Mouse (Mus musculus): ENCODE results near the gene Ccdc92. TPM values are rescaled to one million over a fixed set of nuclear protein-coding genes. Genes with fewer than 3 reads are reported as not detected.

Gene Ccdc92
- polyA plus RNA-seq (2015; fragmentation: Nextera tagmentation; extraction: Ambion mirVana) = 0.45 and 0.47 TPM in 2 replicates

GRCm38 (mm10) chr5:124862013-124862866 lies at the start of gene Ccdc92, which contains the start of gene Zfp664:
TSS of gene Ccdc92 (minus strand) at chr5:124862424.
TSS of gene Zfp664 (plus strand) at chr5:124862691.
- Histone ChIP-seq H3K9me3 (replicated peaks) (no peaks in the 10 kb centered on the region), H3K4me3 (replicated peaks) (peak within 1 kb of the TSS; percentile 92), H3K36me3 (replicated peaks) (0 out of 2 replicates have a peak, but pooled peaks cover 2% of the 10 kb centered on the region), H3K27me3 (peaks cover 64% of the 10 kb centered on the region), H3K27ac (replicated peaks) (peak within 1 kb of the TSS; percentile 65), H3K4me2 (peak within 1 kb of the TSS; percentile 97), H3K9ac (peak within 1 kb of the TSS; percentile 75), H3K4me1 (replicated peaks) (peaks cover 25% of the 10 kb centered on the region)
- under 1% methylated on average over 101 of the region's 103 CpGs for WGBS (ENCODE audit: insufficient replicate concordance)
- ATAC-seq (ENCODE audit: insufficient read depth) = peak; percentile 95

- ATAC-seq (ENCODE audit: insufficient read depth) = no peak
- Histone ChIP-seq H3K27me3 (no peaks in the 10 kb centered on the region), H3K9me3 (replicated peaks) (no peaks in the 10 kb centered on the region), H3K9ac (no peak overlapping the region), H3K4me3 (replicated peaks) (no peak overlapping the region), H3K27ac (replicated peaks) (no peak overlapping the region), H3K4me2 (no peak overlapping the region), H3K36me3 (replicated peaks) (no peaks in the 10 kb centered on the region), H3K4me1 (replicated peaks) (no peaks in the 10 kb centered on the region; the same call in 1 of the 2 replicates)
- WGBS (ENCODE audit: insufficient replicate concordance) = 16% methylated on average over 5 of the region's 5 CpGs
Observed at GRCm38 (mm10) chr5:124908860-124909259, 46.6 kb upstream of the Ccdc92 start.

DNA sequence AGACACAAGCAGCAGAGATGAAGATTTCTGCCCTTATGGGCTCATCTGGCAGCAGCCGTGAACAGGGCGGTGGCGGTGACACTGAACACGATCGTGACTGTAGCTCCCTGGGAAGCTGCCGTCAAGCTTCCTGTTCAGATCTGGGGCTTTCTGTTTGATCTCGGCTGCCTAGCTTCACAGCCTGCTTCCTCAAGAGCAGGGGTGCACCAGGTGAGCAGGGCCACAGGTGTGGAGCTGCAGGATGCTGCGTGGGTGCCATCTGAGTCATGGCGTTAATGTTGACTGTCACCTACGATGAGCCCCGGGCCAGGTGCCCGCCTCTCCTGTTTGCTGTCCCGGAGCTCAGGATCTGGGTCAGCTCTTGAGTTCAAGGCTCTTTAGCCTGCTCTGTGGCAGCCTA lies 44.7 kb upstream of the Ccdc92 start:
- H3K9ac ChIP-seq = no peak overlapping the region
- H3K27ac ChIP-seq (replicated peaks) = no peak overlapping the region
- ATAC-seq (ENCODE audit: insufficient read depth) = no peak
- H3K4me1 ChIP-seq (replicated peaks) = no peaks in the 10 kb centered on the region; the same call in 1 of the 2 replicates
- H3K9me3 ChIP-seq (replicated peaks) = no peaks in the 10 kb centered on the region
- no peaks in the 10 kb centered on the region for H3K27me3 ChIP-seq
- no peaks in the 10 kb centered on the region for H3K36me3 ChIP-seq (replicated peaks)
- H3K4me3 ChIP-seq (replicated peaks) = no peak overlapping the region
- WGBS (ENCODE audit: insufficient replicate concordance) = 61% methylated on average over 13 of the region's 13 CpGs
- no peak overlapping the region for H3K4me2 ChIP-seq

DNA sequence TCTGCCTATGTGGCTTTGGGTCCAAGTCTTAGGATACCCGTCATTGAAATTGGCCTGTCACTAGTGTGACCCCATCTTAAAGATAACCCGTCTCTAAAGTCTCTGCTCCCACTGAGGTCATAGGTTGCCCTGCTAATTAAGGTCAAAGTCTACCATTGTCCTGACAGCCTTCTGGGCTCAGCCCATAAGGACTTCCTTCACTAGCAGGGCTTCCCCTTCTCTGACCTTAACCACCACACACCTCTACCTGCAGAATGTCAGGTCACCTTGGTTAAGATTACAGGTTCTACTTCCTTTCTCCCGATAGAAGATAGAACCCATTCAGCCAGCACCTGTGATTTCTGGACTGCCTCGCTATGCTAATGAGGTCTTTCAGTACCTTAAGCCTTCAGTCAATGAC lies 41.6 kb upstream of the Ccdc92 start:
- Histone ChIP-seq H3K9ac (no peak overlapping the region), H3K27ac (replicated peaks) (no peak overlapping the region), H3K4me1 (replicated peaks) (no peaks in the 10 kb centered on the region; the same call in 1 of the 2 replicates), H3K9me3 (replicated peaks) (no peaks in the 10 kb centered on the region), H3K4me2 (no peak overlapping the region), H3K27me3 (no peaks in the 10 kb centered on the region), H3K36me3 (replicated peaks) (no peaks in the 10 kb centered on the region), H3K4me3 (replicated peaks) (no peak overlapping the region)
- 62% methylated on average over 4 of the region's 4 CpGs for WGBS (ENCODE audit: insufficient replicate concordance)
- no peak for ATAC-seq (ENCODE audit: insufficient read depth)

- Histone ChIP-seq H3K27ac (replicated peaks) (no peak overlapping the region), H3K4me2 (no peak overlapping the region), H3K4me1 (replicated peaks) (no peaks in the 10 kb centered on the region; the same call in 1 of the 2 replicates), H3K27me3 (no peaks in the 10 kb centered on the region), H3K4me3 (replicated peaks) (no peak overlapping the region), H3K36me3 (replicated peaks) (no peaks in the 10 kb centered on the region), H3K9ac (no peak overlapping the region), H3K9me3 (replicated peaks) (no peaks in the 10 kb centered on the region)
- ATAC-seq (ENCODE audit: insufficient read depth) = no peak
- 67% methylated on average over 10 of the region's 10 CpGs for WGBS (ENCODE audit: insufficient replicate concordance)
Observed at GRCm38 (mm10) chr5:124902195-124902594, 40.0 kb upstream of the Ccdc92 start.

DNA sequence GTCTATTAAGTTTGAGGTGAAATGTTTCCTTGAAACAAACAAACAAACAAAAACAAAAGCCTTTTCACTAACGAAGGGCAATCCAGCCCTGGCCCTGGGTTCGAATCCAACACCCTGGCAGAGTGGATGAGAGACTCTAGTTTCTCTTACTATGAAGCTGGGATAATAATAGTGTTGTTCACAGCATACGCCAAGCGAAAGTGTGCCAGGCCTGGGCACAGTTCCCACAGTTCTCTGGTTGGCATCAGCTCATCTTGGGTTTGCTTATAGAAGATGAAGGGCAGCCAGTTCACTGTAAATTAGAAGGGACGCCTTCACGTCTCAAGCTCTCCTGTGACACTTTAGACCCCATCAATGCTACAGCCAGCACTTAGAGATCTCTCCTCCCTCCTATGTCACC lies 39.5 kb upstream of the Ccdc92 start:
- H3K4me1 ChIP-seq (replicated peaks) = no peaks in the 10 kb centered on the region; the same call in 1 of the 2 replicates
- no peaks in the 10 kb centered on the region for H3K27me3 ChIP-seq
- no peak overlapping the region for H3K9ac ChIP-seq
- no peaks in the 10 kb centered on the region for H3K36me3 ChIP-seq (replicated peaks)
- H3K9me3 ChIP-seq (replicated peaks) = no peaks in the 10 kb centered on the region
- ATAC-seq (ENCODE audit: insufficient read depth) = no peak
- no peak overlapping the region for H3K4me3 ChIP-seq (replicated peaks)
- H3K27ac ChIP-seq (replicated peaks) = no peak overlapping the region
- 63% methylated on average over 6 of the region's 6 CpGs for WGBS (ENCODE audit: insufficient replicate concordance)
- H3K4me2 ChIP-seq = no peak overlapping the region

GRCm38 (mm10) chr5:124900738-124901490 lies 38.7 kb upstream of the Ccdc92 start:
- Histone ChIP-seq H3K4me1 (replicated peaks) (no peaks in the 10 kb centered on the region; the same call in 1 of the 2 replicates), H3K36me3 (replicated peaks) (no peaks in the 10 kb centered on the region), H3K9me3 (replicated peaks) (no peaks in the 10 kb centered on the region), H3K4me2 (no peak overlapping the region), H3K27ac (replicated peaks) (no peak overlapping the region), H3K4me3 (replicated peaks) (no peak overlapping the region), H3K27me3 (no peaks in the 10 kb centered on the region), H3K9ac (no peak overlapping the region)
- ATAC-seq (ENCODE audit: insufficient read depth) = no peak
- WGBS (ENCODE audit: insufficient replicate concordance) = 55% methylated on average over 19 of the region's 19 CpGs

DNA sequence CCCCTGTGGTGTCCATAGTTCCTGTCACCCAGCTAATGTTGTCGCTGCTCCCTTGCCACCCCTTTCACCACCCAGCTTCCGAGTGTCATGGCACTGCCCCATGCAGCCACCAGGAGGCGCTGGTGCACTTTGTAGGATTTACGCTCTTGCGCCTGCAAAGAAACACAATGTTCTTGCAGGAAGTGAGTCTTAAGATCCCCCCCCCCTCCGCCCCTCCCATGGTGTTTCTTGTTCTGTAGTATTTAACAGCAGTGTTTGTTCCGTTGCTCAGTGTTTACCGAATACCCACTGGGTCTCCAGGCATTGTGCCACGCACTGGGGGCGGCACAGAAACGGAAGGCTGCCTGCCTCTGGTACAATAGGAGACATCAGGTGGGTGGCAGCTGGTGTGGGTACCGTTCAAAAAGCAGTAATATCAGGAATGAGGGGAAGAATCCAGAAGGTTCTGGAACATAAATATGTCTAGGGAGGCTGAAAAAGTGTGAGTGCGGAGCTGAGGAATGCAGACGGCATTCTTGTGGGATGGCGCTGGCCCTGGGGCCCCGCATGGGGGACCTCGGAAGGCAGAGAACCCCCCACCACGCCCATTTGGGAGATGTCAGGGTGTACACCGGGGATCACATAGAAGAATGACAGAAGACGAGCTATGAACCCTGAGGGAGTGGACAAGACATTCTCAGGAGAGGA lies 37.9 kb upstream of the Ccdc92 start:
- Histone ChIP-seq H3K36me3 (replicated peaks) (no peaks in the 10 kb centered on the region), H3K4me2 (no peak overlapping the region), H3K27ac (replicated peaks) (no peak overlapping the region), H3K9ac (no peak overlapping the region), H3K9me3 (replicated peaks) (no peaks in the 10 kb centered on the region), H3K27me3 (no peaks in the 10 kb centered on the region), H3K4me3 (replicated peaks) (no peak overlapping the region), H3K4me1 (replicated peaks) (no peaks in the 10 kb centered on the region; the same call in 1 of the 2 replicates)
- 30% methylated on average over 20 of the region's 20 CpGs for WGBS (ENCODE audit: insufficient replicate concordance)
- no peak for ATAC-seq (ENCODE audit: insufficient read depth)

DNA sequence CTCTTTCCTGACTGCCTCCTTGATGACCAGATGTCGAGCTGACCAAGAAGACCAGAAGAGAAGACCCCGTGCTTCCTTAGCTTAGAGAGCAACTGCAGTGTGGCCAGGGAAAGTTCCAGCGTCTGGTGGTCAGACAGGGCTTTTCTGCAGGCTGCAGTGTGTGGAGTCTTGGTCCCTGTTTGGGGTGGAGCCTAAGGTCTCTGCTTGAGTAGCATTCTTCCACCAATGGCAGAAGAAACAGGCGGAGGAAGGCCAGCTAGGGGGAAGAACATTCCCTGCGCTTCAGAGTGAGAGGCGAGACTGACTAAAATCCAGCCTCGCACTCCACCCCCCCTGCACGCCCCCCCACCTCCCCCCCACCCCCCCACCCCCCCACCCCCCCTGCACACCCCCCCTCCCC lies 33.9 kb upstream of the Ccdc92 start:
- 58% methylated on average over 7 of the region's 8 CpGs for WGBS (ENCODE audit: insufficient replicate concordance)
- no peaks in the 10 kb centered on the region for H3K9me3 ChIP-seq (replicated peaks)

DNA sequence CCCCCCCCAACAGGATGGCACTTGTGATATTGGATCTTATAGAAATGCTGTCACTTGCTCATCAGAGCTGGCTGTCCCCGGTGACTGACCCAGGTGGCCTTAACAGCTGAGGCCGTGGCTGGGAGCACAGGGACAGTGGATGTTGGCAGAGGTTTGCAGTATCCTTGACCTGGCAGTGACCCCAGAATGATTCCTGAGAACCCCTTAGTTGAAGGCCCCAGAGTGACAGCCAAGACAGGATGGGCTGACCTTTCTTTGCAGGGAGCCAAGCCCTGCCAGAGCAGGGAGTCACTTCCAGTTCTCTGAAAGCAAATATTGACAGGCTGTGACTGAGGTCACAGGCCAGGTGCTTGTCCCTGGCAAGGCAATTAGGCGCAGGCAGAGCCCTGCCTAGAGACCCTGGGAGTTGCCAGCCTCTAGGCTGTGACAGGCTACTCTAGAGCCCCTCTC lies 29.7 kb upstream of the Ccdc92 start:
- Histone ChIP-seq H3K27ac (replicated peaks) (0 out of 2 replicates have a peak overlapping the region, but pooled peaks have one; percentile 29), H3K4me1 (replicated peaks) (peaks cover 3% of the 10 kb centered on the region; the same call in 1 of the 2 replicates), H3K36me3 (replicated peaks) (peaks cover 1% of the 10 kb centered on the region; the same call in 1 of the 2 replicates), H3K9ac (no peak overlapping the region), H3K9me3 (replicated peaks) (no peaks in the 10 kb centered on the region), H3K4me2 (no peak overlapping the region), H3K4me3 (replicated peaks) (no peak overlapping the region), H3K27me3 (no peaks in the 10 kb centered on the region)
- WGBS (ENCODE audit: insufficient replicate concordance) = 54% methylated on average over 3 of the region's 3 CpGs
- ATAC-seq (ENCODE audit: insufficient read depth) = peak; percentile 64

More for the DNA sequence above, 33.9 kb upstream of the Ccdc92 start:
- ATAC-seq (ENCODE audit: insufficient read depth) = no peak
- Histone ChIP-seq H3K27me3 (no peaks in the 10 kb centered on the region), H3K36me3 (replicated peaks) (no peaks in the 10 kb centered on the region), H3K4me3 (replicated peaks) (no peak overlapping the region), H3K4me2 (no peak overlapping the region), H3K27ac (replicated peaks) (no peak overlapping the region), H3K4me1 (replicated peaks) (peaks cover 3% of the 10 kb centered on the region; the same call in 1 of the 2 replicates), H3K9ac (no peak overlapping the region)
